Mouse (Mus musculus) left cerebral cortex, postnatal 14 days (tissue): ENCODE measurements around the gene Cd164l2. TPM values are rescaled to one million over a fixed set of nuclear protein-coding genes. Genes with fewer than 3 reads are reported as not detected.
A peak's percentile ranks its signal among the peaks of the same experiment; 100 is the strongest.

Experiments
- DNase-seq, 2 experiments: peaks; one replicate each; pipeline ENCODE4 v3.0.0; 2021 to 2022; ENCODE audit warnings: low spot score in 2 of 2, mixed read lengths in 1 of 2
- intact Hi-C: fragments of 180-260 bp; cut with DNase I; formaldehyde crosslinking; loops from one replicate; pipeline ENCODE4 v1.15.1; 2025
- long read RNA-seq, 2 experiments: library from polyadenylated mRNA; stranded (forward); transcript quantifications; one replicate each; pipeline ENCODE4 v2.0.0; 2021
- total RNA-seq, 2 experiments: library from RNA; stranded (reverse); gene quantifications; 2 replicates each; pipeline ENCODE4 v1.2.3; 2021

The Cd164l2 gene
- total RNA-seq = 1 to 10 TPM; 2.4 to 4.1 TPM
- long read RNA-seq, experiment 1, partial matches to known transcripts = 1 of 2 reads
- long read RNA-seq, experiment 1, other reads (novel, unspliced or antisense) = 1 of 2 reads
- long read RNA-seq, experiment 2, partial matches to known transcripts = 1 of 4 reads
- long read RNA-seq, experiment 2, other reads (novel, unspliced or antisense) = 3 of 4 reads

DNA sequence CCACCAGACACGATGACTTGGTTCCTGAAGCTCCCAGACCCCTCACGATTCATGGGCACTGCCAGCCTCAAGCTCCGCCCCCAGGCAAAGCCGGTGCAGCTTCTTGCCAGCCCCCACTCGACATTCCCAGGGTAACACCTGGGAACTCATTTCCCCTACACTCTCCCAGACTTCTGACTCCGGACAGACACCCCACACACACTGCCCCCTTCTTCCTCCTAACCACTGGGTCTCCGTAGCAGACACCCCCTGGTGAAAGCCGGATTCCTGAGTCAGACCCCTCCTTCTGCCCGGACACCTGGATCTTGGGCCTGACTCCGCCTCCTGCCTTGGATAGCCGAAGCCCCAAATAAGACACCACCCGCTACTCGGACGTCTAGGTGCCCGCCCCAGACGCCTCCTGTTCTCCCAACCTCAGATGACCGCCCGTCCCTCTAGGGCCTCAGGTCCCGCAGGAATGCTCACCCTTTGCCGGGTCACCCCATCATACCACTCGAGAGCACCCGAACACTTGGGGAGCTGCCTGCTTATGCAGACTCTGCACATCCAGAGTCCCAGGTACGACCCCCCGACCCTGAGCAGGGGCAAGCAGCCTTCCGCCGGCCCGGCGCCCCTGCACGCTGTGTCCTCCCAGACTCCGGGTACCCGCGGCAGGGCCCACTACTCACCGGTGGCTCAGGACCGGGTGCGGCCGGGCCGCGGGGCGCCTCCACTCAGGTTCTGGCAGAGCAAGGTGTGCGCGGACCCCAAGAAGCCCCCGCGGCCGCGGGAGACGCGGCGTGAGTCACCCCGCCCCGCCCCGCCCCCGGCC lies at the start of gene Cd164l2, which contains the start of gene Gpr3:
Gene Cd164l2 (plus strand): TSS at position 381 of the 811 bp plus-strand sequence.
Gene Gpr3 (minus strand): TSS at position 786 of the 811 bp plus-strand sequence.
- intact Hi-C loops = loop anchor here (1.0 to 10.0 kb wide), 2 partner anchors 201 to 267 kb away; partner anchors contain the start of gene Ahdc1
- DNase-seq = peak in 1 of 2 experiments; percentile 60

DNA sequence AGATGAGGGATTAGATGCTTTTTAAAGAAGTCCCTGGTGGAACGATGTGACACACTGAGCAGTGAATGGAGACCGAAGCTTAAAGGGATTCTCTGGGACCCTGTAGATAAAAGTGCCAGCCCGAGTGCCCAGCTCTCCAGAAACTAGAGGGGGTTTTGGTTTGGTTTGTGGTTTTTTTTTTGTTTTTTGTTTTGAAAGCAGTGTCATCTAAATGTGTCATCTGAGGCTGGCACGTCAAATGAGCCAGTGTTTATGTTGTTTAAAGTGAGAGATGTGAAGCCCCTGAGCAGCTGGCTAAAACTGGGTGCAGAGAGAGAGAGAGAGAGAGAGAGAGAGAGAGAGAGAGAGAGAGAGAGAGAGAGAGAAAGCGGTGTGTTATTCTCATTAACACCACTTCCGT lies 49.7 kb upstream of the Cd164l2 start:
- DNase-seq = no peak
- intact Hi-C loops = no loop called here

DNA sequence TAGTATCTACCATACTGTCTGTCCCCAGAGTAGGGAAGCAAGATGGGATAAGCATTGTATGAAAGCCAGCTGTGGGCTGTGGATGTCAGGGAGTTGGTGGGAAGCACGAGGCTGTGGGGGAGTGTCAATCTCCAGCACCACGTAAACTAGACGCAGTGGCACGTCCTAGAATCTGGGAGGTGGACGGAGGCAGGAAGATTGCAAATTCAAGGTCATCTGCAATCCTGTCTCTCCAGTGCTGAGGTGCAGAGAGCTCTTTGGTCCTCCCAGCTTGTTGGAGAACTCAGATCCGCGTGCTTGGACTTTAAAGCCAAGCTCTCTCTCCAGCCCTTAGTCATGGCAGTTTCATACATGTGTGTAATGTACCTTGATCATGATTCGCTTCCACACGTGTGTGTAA lies 45.2 kb upstream of the Cd164l2 start:
- intact Hi-C loops = no loop called here
- no peak for DNase-seq

DNA sequence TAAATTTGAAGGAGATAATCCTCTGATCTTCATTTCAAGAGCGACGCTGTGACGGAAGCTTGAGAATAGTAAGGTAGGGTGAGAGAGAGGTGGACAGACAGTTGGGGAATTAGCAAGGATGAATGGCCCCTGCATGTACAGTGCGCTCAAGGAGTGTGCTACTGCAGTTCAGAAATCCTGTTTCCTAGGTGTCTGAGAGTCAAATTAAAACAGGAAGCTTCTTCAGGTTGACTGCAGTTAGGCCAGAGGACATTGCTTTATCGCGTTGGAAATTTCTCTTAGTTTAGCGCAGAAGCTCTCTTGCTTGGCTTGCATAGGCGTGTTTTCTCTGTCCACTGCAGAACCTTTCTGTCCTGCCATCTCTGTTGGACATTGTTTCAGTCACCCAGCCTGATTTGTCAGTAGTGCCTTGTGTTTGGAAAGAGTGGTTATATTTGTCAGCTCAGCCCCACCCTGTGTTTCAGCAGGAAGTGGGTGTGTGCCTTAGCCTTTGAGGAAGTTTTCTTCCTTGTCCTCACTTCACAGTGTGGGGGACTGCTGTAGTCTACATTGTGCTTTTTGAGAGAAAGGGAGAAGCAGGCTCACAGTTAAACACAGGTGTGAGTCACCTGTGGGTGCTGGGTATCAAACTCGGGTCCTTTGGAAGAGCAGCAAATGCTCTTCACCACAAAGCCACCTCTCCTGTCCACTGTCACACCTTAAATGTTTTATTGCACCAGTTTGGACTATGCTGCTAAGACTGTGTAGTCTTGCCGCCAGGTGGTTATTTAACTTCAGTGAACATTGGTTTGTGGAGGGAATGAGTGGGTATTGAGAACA lies 42.5 kb upstream of the Cd164l2 start:
- peak; percentile 38 to 45 for DNase-seq
- intact Hi-C loops = no loop called here

DNA sequence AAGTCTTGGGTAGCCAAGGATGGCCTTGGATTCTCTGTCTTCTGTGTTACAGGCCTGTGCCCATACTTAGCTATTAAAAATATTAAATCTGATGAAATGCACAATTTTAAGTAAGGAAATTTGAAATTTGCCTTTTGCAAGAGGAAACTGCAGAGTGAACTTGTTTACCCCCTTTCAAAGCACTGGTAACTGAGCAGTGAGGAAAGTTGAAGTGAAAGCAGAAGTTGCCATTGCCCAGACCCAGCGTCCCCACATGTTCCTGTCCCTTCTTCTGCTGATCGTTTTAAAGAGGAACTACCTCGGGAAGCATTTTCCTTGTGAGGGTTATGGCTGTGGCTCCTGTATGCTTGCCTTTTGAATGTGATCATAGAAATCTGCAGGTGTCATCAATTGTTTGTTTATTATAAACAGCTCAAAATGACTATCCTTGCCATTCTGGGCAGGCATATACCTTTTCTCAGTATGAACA lies 41.8 kb upstream of the Cd164l2 start:
- intact Hi-C loops = no loop called here
- peak in 1 of 2 experiments; percentile 23 for DNase-seq

DNA sequence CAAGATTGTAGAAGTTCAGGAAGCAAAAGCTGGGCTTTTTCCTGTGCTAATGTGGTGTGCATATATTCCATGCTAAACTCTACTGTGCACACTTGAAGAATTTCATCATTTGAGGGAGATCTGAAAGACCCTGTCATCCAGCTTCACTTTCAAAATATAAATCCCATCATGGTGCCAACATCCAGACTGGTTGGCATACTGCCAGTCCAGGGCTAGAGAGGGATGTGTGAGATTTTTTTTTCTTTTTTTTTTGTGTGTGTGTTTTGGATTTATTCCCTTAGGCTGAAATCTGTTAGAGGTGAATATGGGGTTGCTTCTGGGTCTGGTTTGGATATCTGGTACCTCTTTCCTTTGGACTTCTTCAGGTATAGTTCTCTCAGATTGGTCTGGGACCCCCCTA lies 41.3 kb upstream of the Cd164l2 start:
- DNase-seq = peak in 1 of 2 experiments; percentile 40
- intact Hi-C loops = no loop called here

DNA sequence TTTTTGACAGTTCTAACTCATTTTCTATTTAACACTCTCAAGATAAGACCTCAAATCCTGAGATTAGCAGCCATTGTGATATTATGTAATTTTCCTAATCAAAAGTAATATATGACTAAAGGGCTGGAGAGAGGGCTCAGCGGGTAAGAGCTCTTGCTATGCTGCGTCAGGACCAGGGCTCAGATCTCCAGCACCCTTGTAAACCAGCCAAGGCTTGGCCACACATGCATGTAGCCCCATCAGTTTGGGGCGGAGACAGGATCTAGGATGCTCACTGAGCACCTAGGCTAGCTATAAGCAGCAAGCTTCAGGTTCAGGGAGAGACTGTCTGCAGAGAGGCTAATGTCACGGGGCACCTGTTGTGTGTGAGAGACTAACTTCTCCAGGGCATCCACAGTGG lies 39.5 kb upstream of the Cd164l2 start:
- intact Hi-C loops = no loop called here

DNA sequence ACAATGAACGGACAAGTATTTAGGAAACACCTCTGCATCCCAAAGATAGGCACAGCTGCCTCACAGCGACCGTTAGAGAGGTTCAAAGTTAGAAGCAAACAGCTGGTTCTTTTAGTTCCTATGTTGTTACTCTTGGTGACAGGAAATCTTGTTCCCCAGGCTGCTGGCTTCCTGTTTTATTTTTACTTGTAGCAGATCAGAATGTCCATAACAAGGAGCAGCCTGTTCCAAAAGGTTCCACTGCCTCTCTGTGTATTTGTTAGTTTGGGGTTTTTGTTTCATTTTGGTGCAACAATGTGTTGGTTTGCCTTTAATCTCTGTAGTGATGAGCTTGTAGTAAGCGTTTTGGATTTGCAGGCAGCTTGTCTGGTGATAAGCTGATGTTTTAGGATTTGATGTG lies 37.6 kb upstream of the Cd164l2 start:
- DNase-seq = peak in 1 of 2 experiments; percentile 58
- intact Hi-C loops = no loop called here

More for the DNA sequence above, 39.5 kb upstream of the Cd164l2 start:
- no peak for DNase-seq

DNA sequence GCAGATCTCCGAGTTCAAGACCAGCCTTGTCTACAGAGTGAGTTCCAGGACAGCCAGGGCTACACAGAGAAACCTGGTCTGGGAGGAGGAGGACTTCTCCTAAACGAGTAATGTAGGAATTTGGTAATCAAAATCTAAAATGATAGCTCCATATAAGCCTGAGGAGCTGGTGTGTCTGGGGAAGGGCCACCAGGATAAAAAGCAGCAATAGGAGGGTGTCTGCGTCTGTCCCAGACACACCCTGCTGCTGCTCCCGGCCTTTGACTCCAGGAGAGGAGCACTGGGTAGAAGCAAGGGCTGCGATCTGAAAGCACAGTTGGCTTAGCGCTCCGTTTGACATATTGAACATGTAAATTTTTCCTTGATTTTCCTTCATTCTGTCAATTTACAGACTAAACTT lies 36.7 kb upstream of the Cd164l2 start:
- intact Hi-C loops = no loop called here
- no peak for DNase-seq

DNA sequence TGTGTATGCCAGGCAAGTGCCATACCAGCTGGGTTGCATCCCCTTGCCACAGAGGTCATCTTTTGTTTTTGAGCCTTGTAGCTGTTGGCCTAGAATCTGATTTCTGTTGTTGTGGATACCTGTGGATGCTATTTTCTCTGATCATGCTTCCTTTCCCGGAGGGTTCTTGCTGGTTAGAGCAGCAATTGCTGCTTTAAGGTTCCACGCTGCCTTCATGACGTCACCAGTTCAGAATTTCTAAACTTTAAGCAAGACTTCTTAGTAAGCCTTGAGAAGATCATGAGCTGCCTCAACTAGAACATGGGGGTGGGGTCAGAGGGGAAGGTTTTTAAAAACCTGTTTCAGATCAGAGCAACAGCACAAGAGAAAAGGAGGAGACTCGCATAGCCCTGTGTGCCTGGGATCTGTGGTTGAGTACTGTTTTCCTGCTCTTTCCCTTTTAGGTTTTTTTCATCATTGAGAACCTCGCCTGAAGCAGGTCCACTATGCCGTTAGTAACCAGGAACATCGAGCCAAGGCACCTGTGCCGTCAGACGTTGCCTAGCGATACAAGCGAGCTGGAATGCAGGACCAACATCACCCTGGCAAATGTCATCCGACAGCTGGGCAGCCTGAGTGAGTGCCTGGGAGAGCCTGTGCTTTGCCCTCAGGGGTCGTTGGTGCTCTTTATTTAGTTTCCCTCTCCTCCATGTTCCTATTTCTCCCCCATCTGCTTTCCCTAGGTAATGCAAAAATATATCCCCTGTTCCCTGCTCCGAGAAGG lies 35.8 kb upstream of the Cd164l2 start:
- DNase-seq = no peak

DNA sequence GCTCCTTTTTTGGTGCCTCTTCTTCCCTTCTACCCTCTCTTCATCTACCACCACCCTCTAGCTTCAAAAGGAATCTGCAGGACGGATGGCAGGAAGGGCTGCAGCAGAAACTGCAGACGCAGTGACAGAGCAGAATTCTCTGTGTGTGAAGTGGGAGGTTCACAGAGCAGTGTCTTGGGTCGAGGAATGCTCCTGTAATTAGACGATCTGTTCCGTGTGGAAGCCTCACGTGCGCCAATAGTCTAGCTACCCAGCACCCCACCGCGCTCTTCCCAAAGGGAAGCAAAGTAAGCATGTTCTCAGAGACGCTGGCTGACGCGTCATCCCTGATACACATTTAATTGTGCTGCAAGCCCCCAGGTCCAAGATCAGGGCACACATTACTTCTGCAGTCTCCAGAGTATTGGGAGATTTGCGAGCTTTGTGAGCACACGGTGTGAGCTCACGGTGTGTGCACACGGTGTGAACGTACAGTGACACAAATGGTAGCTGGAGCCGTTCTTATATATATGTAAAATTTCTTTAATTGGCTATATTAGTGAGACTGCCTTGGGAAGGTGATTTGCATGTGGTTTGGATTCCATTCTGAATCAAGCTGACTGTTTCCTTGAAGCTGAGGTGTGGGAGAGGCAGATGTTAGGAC lies 35.0 kb upstream of the Cd164l2 start:
- DNase-seq = peak; percentile 56 to 68
- intact Hi-C loops = no loop called here

More for the DNA sequence above, 35.8 kb upstream of the Cd164l2 start:
- intact Hi-C loops = no loop called here

DNA sequence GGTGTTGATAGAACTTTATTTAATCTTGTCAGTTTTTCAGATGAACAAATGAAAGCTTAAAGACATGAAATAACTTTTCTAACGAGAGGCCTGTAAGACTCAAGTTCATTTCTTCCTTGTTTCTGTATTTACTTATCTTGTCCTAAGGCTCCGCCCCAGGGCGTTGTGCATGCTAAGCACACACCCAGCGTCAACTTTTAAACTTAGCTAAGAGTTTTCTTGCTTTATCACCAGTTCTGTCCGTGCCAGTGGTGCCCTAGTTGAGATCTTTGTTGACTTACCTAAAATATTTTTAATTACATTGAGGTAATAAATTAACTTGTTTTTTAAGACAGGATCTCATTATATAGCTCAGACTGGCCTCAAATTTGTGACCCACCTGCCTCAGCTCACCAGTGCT lies 33.6 kb upstream of the Cd164l2 start:
- intact Hi-C loops = no loop called here
- DNase-seq = no peak

DNA sequence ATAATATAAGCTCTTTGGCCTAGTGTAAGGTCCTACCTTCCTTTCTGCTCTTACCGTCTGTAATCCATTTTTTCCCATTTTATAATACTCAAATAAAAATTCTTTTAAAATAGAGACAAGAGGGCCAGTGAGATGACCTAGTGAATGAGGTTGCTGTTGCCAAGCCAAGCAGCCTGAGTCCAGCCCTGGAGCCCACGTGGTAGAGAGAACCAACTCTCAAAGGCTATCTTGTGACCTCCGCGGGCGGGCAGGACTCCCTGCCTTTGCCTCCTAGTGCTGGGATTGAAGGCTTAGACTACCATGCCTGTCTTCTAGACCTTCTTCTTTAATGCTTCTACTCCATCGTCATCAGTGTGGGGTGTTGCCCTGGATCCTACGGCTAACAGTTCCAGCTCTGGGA lies 32.7 kb upstream of the Cd164l2 start:
- intact Hi-C loops = no loop called here
- DNase-seq = no peak

DNA sequence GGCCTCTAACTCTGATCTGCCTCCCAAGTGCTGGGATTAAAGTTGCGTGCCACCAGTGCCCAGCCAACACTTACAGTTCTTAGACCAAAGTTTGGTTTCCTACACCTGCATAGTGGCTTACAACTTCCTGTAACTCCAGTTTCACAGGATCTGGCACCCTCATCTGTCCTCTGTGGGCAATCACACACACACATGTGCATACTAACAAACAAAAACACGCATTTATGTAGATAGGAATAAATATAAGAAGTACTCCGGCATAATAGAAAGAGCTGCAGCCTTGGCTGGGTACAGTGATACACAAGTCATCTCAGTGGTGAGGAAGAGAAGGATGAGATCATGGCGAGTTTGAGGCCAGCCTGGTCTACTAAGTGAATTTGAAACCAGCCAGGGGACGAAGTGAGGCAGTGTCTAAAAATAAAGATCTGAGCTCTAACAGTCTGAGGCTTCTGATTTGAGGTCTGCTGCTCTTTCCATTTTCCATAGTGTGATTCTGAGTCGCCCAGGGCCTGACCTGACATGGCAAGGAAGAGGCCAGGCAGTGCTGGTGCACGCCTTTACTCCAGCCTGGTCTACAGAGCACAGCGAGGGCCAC lies 29.4 kb upstream of the Cd164l2 start:
- intact Hi-C loops = no loop called here
- DNase-seq = no peak

DNA sequence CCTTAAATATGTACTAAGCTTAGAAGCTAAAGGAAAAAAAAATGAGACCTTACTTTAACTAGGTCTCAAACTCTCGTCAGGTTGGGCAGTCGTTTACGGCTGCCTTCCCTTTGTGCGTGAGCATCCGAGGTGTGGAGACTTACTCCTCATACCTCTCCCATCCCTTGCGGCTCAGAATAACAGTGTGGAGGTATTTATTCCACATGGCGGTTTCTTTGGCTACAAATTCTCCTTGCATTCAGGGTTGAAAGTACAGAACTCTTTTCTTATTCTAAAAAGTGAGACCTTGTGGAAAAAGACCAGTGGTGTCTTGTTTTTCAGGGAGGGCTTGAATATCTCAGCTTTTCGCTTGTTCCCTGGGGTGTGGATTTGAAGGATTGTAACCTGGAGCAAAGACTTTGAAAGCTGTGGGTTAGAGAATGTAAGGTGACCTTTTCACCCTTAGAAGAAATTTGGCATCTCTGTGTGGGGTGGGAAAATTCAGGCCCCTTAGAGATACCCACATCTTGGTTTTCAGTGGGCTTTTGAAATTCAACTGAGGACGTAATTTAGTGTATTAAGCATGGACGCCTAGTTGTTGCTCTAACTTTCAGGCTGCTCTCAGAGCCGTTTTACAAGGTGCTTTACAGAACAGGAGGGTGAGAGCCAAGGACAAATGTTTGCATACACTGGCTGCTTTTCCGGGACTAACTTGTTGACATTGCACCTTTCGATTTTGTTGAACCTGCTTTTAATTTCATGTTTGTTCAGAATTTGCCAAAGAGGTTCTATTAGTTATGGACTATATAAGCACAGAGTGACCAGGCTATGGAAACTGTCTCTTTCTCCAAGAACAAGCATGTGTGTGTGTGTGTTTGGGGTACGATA lies 27.7 kb upstream of the Cd164l2 start:
- intact Hi-C loops = no loop called here
- no peak for DNase-seq

DNA sequence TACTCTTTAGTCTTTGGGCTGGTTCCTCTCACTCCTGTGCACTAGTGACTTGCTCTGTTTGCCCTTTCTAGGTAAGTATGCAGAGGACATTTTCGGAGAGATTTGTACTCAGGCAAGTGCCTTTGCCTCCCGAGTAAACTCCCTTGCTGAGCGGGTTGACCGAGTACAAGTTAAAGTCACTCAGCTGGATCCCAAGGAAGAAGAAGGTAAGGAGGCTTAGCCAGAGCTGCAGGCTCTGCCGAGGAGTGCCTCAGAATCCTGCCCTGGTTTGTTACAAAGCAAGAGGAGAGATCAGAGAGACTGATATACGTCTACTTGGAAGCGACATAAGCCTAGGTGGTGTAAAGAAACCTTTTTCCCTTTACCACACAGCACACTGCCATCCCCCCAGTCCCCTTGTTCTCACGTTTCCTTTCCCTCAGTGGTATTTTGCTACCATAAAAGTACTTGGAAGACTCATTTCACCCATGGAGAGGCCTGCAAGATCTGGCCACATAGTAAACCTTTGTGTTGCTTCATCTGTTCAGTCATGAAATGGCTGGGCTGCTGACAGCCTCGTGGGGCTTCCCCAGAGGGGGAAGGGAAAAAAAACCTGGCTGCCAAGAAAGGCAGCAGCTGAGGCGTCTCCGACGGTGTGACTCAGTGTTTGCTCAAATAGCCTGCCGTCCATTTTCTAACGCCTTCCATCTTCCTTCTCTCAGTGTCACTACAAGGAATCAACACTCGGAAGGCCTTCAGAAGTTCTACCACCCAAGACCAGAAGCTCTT lies 26.8 kb upstream of the Cd164l2 start:
- DNase-seq = peak; percentile 28 to 61
- intact Hi-C loops = no loop called here

DNA sequence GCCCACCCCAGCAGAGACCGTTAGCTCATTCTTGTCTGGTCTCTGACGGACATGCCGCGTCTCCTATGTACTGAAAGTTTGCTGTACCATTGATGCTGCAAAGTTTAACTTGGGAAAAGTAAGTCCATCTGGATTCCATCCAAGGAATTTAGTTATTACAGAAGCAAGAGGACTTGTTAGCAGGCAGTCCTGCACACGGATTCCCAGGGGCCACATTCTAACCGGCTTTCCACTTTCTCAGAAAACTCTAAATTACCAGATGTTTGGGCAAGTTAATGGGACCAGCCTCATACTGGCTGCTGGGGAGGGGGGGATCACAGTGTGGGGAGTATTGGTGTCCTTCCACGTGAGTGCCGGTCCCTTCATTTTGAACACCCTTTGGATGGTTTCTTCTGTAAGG lies 26.0 kb upstream of the Cd164l2 start:
- intact Hi-C loops = no loop called here

More for the DNA sequence above, 26.0 kb upstream of the Cd164l2 start:
- no peak for DNase-seq
